Mouse (Mus musculus) mouse trophoblast stem cell (cell line): ENCODE data around the gene Cdh24.

Experiments used
- in situ Hi-C, 2 experiments: fragments of 300-500 bp; cut with MseI, MboI; formaldehyde crosslinking; loops; 2 replicates in 1 of 2; 3 replicates in 1 of 2; pipeline ENCODE4 v1.15.1; 2025

Gene Cdh24

DNA sequence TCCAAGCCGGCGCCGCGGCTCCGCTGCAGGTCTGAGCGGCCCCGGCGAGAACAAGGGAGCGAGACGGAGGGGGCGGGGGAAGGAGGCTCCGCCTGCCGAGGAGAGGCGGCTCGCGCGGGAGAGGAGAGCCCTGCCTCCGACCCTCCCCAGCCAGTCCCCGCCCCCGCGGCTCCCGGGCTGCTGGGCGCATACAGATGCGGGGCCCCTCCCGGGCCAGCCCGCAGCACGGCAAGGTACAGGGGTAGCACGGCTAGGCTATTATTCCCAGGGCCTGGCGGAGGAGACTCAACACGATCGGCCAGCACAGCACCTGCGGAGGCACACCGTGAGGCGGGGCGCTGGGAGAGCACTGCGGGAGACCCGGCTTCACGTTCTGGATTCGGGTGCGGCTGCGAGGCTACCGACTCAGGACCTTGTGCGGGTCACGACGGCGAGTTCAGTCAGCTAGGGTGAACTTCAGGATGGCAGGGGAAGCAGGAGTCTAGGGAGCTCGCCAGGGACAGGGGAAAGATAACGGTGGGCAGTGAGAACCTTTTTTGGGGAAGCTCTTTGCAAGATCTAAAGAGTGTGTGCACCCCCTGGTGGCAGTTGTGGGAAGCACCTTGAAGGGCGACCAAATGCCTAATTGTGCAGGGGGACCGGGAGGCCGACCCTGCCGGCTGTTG, at the start of gene Cdh24:
Gene Cdh24, minus strand, starts transcription at position 60 of the 665 bp plus-strand sequence.
- in situ Hi-C loops: no loop called here

DNA sequence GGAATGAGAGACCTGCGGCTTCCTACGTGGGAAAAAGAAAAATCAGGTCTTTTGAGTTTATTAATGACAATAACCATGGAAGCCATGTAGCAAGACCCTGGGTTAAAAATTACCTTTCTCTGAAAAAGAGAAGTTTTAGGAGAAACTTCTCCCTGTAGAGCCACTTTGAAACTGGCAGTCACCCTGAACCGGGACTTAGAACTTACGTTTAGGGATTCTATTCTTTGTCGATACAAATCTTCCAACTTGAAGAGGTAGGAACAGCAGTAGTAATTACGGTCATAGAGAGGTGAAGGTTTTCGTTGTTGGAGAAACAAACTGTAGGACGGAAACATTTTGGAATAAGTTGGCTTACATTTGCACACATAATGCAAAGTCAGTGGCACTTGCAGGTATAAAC, 46.1 kb upstream of the Cdh24 start:
- in situ Hi-C loops: no loop called here

GRCm38 (mm10) chr14:54686522-54687143, 45.5 kb upstream of the Cdh24 start, which contains the start of gene Acin1:
Gene Acin1, minus strand, starts transcription at chr14:54686931.
- in situ Hi-C loops: no loop called here

GRCm38 (mm10) chr14:54686063-54686521, 44.9 kb upstream of the Cdh24 start, which contains the start of gene 1700123O20Rik:
Gene 1700123O20Rik, plus strand, starts transcription at chr14:54686216.
- in situ Hi-C loops: no loop called here

- in situ Hi-C loops: no loop called here
Observed at GRCm38 (mm10) chr14:54685471-54685870, 44.3 kb upstream of the Cdh24 start.

DNA sequence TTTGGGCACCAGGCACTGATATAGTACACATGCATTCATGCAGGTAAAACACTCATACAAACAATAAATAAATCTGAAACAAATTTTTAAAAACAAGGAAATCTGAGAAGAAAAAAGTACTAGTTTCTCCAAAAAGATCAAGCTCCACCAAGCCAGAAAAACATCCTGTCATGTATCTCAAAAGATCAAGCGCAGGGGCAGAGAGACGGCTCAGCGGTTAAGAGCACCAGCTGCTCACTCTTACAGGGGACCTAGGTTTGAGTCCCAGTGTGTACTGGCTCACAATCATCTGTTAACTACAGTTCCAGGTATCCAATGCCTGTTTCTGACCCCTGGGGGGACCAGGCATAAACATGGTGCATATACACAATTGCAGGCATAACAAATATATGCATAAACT, 41.2 kb upstream of the Cdh24 start:
- in situ Hi-C loops: no loop called here

GRCm38 (mm10) chr14:54678657-54679304, 37.6 kb upstream of the Cdh24 start:
- in situ Hi-C loops: no loop called here

DNA sequence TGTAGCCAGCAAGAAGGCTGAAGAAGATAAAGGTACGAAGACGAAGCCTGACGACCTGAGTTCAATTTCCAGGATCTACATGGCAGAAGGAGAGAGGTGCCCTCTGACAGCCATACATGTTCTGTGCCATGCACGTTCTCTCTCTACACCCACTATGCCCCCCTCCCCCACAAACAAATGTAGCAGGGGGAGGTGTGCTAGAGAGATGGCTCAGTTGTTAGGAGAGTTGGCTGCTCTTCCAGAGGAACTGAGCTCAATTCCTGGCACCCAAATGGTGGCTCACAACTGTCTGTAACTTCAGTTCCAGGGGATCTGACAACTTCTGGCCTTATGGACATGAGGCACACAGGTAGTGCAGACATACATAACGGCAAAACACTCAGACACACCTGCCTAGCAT, 35.1 kb upstream of the Cdh24 start:
- in situ Hi-C loops: no loop called here

- in situ Hi-C loops: no loop called here
Observed at GRCm38 (mm10) chr14:54674317-54674716, 33.2 kb upstream of the Cdh24 start.

GRCm38 (mm10) chr14:54669381-54669780, 28.2 kb upstream of the Cdh24 start:
- in situ Hi-C loops: no loop called here

DNA sequence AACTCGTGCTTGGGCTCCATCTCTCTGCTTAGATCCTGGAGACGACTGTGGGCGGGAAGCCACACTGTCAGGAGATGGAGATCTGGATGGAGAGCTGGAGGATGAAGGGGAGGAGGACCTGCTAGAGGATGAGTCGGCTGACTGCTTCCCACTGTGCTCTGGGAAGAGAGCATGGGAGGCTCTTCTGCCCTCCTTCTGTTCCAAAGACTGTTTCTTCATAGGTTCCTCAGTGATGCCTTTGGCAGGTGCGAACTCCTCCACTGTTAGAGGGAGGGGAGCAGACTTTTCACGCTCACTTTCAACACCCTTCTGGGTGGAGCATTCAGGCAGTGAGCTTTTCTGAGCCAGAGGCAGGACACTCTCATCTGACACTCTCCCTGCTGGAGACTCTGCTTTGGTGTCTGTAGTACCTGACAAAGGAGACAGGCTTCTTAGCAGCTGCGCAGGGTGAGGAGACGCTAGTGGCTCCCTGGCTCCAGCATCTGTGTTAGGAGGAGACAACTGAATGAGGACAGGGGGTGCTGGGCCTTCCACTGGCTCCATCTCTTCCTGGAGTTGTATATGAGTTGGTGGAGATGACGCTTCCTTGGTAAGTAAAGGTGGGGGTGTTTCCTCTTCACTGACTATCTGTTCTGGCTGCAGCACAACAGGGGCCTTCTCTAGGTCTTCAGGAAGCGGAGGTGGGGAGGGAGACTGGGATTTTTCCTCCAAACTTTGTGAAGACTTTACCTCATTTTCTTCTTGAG, 23.5 kb upstream of the Cdh24 start:
- in situ Hi-C loops: no loop called here

DNA sequence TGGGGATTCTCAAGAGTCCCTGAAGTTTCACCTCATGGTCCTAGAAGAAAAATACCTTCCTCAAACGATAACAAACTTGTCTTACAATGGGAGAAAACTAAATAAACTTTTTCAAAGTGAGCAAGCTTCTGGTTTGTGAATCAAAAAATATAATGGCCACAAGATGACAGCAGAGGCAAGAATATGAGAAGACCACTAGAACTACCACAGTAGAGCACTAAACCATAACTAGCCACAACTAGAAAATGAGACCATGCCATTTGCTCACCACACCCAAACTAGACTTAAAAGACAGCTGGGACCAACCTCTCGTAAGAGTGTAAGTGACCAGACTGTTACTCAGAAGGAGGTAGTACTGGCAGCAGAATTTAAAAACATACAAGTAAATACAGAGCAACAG, 18.8 kb upstream of the Cdh24 start:
- in situ Hi-C loops: no loop called here

DNA sequence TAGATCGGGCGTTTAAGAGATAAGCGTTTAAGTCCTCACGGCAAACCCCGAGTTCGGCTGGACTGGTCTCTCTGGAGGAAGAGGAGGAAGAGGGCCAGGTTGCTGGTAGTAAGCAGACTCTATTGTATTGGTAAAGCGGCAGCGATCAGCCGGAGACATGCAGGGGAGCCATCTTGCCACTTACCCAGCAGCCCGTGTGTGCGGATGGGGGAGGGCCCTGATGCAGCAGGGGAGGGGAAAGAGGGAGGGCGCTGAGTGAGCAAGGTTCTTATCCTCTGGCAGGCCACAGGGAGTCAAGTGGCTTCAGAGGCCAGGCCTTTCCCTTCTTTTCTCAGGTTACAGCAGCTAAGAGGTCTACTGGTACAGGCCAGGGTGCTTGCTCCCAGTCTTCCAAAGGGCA, 12.3 kb upstream of the Cdh24 start:
- in situ Hi-C loops: no loop called here

DNA sequence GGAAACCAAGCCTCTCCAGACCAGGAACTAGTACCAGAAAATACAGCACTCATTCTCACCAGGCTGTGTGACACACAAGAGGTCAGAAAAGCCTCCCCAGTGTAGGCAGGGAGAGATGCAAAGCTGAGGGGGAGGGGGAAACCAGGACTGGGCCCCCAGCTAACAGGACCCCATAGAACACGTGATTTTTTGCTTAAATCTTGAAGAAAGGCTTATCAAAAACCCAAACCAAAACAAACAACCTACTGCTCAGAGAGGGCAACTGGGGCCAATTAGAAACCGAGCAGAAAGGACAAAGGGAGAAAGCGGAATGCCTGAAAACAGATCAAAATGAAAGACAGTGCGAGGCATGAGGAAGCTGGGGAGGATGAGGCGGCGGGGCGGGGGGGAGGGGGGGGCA, 11.6 kb upstream of the Cdh24 start:
- in situ Hi-C loops: no loop called here

- in situ Hi-C loops: no loop called here
Observed at GRCm38 (mm10) chr14:54651556-54651955, 10.4 kb upstream of the Cdh24 start.

GRCm38 (mm10) chr14:54650621-54651454, 9.7 kb upstream of the Cdh24 start:
- in situ Hi-C loops: no loop called here

- in situ Hi-C loops: no loop called here
Observed at GRCm38 (mm10) chr14:54647900-54648299, 6.7 kb upstream of the Cdh24 start.

DNA sequence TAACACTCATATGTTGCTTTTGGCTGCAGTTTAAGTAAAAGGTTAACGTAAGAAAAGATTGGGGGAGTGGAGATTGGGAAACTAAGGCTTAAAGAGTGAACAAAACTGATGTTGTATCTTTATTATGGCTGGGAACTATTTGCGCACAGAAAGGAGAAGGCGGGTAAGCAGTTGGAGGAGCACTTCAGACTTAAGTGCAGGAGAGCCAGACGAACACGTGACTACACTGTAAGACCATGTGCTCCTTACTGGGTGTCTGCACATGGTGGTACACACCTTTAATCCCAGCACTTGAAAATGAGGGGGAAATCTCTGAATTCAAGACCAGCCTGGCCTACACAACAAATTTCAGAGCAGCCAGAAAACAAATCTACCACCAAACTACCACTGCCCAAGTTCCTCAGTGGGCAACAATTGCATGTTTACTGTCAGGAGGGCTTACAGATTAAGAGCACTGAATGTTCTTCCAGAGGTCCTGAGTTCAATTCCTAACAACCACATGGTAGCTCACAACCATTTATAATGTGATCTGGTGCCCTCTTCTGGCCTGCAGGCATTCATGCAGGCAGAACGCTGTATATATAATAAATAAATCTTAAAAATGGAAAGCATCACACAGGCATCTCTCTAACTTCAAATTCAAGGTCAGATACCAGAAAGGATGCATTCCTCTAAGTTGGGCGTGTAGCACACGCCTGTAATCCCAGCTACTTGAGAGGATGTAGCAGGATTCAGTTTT, 5.9 kb upstream of the Cdh24 start:
- in situ Hi-C loops: no loop called here

GRCm38 (mm10) chr14:54646455-54646854, 5.3 kb upstream of the Cdh24 start:
- in situ Hi-C loops: no loop called here

DNA sequence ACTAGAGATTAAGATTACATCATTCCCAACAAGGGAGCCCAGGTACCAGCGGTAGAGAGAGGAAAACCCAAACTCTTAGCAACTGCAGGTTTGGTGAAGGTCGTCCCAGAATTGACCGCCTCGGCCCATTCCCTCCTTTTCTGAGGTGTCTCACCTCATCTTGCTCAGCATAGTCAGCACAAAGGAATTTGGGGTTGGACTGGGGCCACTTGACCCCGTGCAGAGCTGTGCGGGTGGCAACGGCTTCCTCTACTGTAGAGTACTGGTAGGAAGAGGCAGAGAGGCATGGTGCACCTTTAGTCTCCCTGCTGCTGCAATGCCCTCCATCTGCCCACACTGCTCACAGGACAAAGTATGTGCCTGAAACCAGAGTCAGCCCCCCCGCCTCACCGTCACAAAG, 3.1 kb upstream of the Cdh24 start:
- in situ Hi-C loops: no loop called here

GRCm38 (mm10) chr14:54643011-54643410, 1.8 kb upstream of the Cdh24 start:
- in situ Hi-C loops: no loop called here
